Mouse (Mus musculus): Measurements from ENCODE around the gene Zfyve27. TPM values are rescaled to one million over a fixed set of nuclear protein-coding genes. Genes with fewer than 3 reads are reported as not detected.

Gene Zfyve27
- total and polyA plus RNA-seq, 3 experiments = 27.0 to 40.2 TPM; not detected in 1

DNA sequence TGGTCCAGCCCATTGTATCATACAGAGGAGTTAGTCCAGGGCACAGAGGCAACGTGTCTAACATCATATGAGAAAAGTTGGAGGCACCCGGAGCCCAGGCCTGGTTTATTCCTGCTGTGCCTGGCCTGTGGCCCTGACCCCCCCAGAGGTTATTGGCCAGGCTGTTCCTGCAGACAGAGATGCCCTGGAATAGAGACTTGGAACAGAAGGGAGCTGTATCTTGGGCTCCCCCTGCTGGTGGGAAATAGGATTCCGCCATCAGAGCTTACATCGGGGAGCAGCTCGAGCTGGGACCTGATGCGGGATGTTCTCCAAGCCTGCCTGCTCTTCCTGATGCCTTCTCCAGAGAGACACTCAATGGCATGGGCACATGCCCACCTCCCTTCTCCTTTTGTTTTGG, 11.8 kb upstream of the Zfyve27 start (continued):
- TF ChIP-seq ZC3H11A (IDR thresholded peaks at IDR 0.05; ENCODE audit: low read depth, low read length) = peak; percentile 82
- no peak for TF ChIP-seq NRF1 (IDR thresholded peaks at IDR 0.05; ENCODE audit: insufficient read depth, low read depth, low read length, poor library complexity, severe bottlenecking)
- no peak for TF ChIP-seq USF1 (IDR thresholded peaks at IDR 0.05; ENCODE audit: low read depth, low read length)
- TF ChIP-seq RAD21 (IDR thresholded peaks at IDR 0.05; ENCODE audit: low read depth, low read length) = peak; percentile 89
- no peak for TF ChIP-seq ELF1 (IDR thresholded peaks at IDR 0.05; ENCODE audit: low read depth, low read length)
- TF ChIP-seq SIN3A (IDR thresholded peaks at IDR 0.05; ENCODE audit: low read length) = 0 out of 2 replicates have a peak, but pooled peaks have one; percentile 20
- TF ChIP-seq UBTF (IDR thresholded peaks at IDR 0.05; ENCODE audit: borderline replicate concordance, insufficient read depth, low read depth, low read length) = no peak
- TF ChIP-seq E2F4 (IDR thresholded peaks at IDR 0.05; ENCODE audit: borderline replicate concordance, low read depth, low read length) = no peak
- TF ChIP-seq ZNF384 (IDR thresholded peaks at IDR 0.05; ENCODE audit: low read depth, low read length) = peak; percentile 64; the same call in 1 of the 2 replicates
- no peak for TF ChIP-seq POLR2AphosphoS5 (IDR thresholded peaks at IDR 0.05; ENCODE audit: borderline replicate concordance, low read depth, low read length)
- TF ChIP-seq EP300 (IDR thresholded peaks at IDR 0.05; ENCODE audit: low read depth in 1 of 2, low read length in 2 of 2) = no peak
- no peak for TF ChIP-seq MAX (IDR thresholded peaks at IDR 0.05; ENCODE audit: low read length)
- no peak for TF ChIP-seq MEF2A (IDR thresholded peaks at IDR 0.05; ENCODE audit: extremely low read depth, insufficient replicate concordance, low read depth, low read length, poor library complexity, severe bottlenecking)
- TF ChIP-seq SMC3 (IDR thresholded peaks at IDR 0.05; ENCODE audit: low read depth, low read length) = peak; percentile 91

DNA sequence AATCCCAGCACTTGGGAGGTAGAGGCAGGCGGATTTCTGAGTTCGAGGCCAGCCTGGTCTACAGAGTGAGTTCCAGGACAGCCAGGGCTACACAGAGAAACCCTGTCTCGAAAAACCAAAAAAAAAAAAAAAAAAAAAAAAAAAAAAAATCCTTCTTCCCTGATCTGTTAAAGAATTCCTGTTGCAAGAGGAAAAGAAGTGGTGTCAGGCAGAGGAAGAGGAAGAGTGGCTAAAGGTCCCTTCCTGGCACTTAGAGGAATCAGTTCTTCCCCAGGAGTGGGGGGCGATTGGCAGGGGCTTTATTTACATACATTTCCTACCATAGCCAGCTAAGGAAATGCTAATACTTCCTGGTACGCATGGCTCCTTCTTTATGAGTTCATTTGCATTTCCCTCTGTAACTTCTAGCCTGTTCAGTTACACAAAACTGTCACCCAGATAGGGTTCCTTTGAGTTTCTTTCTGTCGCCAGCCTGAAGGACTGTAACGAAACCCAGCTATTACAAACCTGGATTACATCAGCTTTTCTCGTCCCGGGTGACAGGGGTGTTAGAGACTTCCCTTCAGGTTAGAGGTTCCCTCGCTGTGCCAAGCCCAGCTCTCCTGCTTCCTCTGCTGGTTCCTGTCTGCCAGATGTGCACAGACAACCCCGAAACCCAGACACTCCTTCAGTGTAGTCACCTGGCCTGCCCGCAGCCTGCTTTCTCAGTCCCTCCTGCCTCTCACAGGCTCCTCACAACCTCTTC, 6.1 kb upstream of the Zfyve27 start:
- H3K79me2 ChIP-seq (ENCODE audit: control insufficient read depth, insufficient read depth, low read length, poor library complexity) = no peaks in the 10 kb centered on the region
- H3K27ac ChIP-seq (ENCODE audit: control insufficient read depth, low read depth, low read length) = peak overlapping the region; percentile 75
- peak overlapping the region; percentile 45 for H3K9ac ChIP-seq (ENCODE audit: control insufficient read depth, low read depth, low read length, poor library complexity, severe bottlenecking)
- peaks cover 3 to 9% of the 10 kb centered on the region in 2 experiments for H3K4me1 ChIP-seq (ENCODE audit: control insufficient read depth in 1 of 2, insufficient read depth in 2 of 2, low read length in 2 of 2)
- no peaks in the 10 kb centered on the region for H3K27me3 ChIP-seq (ENCODE audit: control insufficient read depth in 1 of 2, insufficient read depth in 2 of 2, low read length in 2 of 2)
- H3K4me3 ChIP-seq (ENCODE audit: control insufficient read depth in 1 of 2, insufficient read depth in 1 of 2, low read depth in 2 of 2, low read length in 2 of 2) = peak overlapping the region; percentile 43 to 48
- H3K9me3 ChIP-seq (replicated peaks; ENCODE audit: insufficient read depth, low read length) = no peaks in the 10 kb centered on the region
- peaks cover 0 to 11% of the 10 kb centered on the region in 2 experiments; a peak in 2 of 4 replicates for H3K36me3 ChIP-seq (ENCODE audit: control insufficient read depth in 1 of 2, insufficient read depth in 2 of 2, low read length in 2 of 2)
- DNase-seq (ENCODE audit: low read depth, low spot score) = peak; percentile 76
- TF ChIP-seq UBTF (IDR thresholded peaks at IDR 0.05; ENCODE audit: borderline replicate concordance, insufficient read depth, low read depth, low read length) (no peak), SIN3A (IDR thresholded peaks at IDR 0.05; ENCODE audit: low read length) (no peak), NELFE (IDR thresholded peaks at IDR 0.05; ENCODE audit: low read depth, low read length) (no peak), MYB (IDR thresholded peaks at IDR 0.05; ENCODE audit: low read depth, low read length) (no peak), E2F4 (IDR thresholded peaks at IDR 0.05; ENCODE audit: borderline replicate concordance, low read depth, low read length) (no peak), MAFK (IDR thresholded peaks at IDR 0.05; ENCODE audit: borderline replicate concordance, low read depth, low read length) (no peak), GABPA (IDR thresholded peaks at IDR 0.05; ENCODE audit: low read depth, low read length) (no peak), ZKSCAN1 (IDR thresholded peaks at IDR 0.05; ENCODE audit: low read depth, low read length) (no peak), ZMIZ1 (IDR thresholded peaks at IDR 0.05; ENCODE audit: low read depth, low read length) (0 out of 2 replicates have a peak, but pooled peaks have one; percentile 35), TBP (IDR thresholded peaks at IDR 0.05; ENCODE audit: low read depth, low read length) (0 out of 2 replicates have a peak, but pooled peaks have one; percentile 48), BHLHE40 (IDR thresholded peaks at IDR 0.05; ENCODE audit: borderline replicate concordance, low read depth, low read length) (0 out of 2 replicates have a peak, but pooled peaks have one; percentile 5), SMC3 (IDR thresholded peaks at IDR 0.05; ENCODE audit: low read depth, low read length) (no peak), ETS1 (IDR thresholded peaks at IDR 0.05; ENCODE audit: low read depth, low read length) (peak; percentile 45), ELF1 (IDR thresholded peaks at IDR 0.05; ENCODE audit: low read depth, low read length) (0 out of 2 replicates have a peak, but pooled peaks have one; percentile 15), EP300 (IDR thresholded peaks at IDR 0.05; ENCODE audit: low read depth in 1 of 2, low read length in 2 of 2) (0 out of 4 replicates have a peak, but pooled peaks of 1 of the 2 experiments have one; percentile 21), MAX (IDR thresholded peaks at IDR 0.05; ENCODE audit: low read length) (no peak), CTCF (IDR thresholded peaks at IDR 0.05 in 2 of 3, conservative IDR thresholded peaks at IDR 0.05 in 1 of 3; ENCODE audit: control insufficient read depth in 1 of 3, insufficient read depth in 1 of 3, low read depth in 2 of 3, low read length in 3 of 3, poor library complexity in 1 of 3, severe bottlenecking in 1 of 3) (no peak), POLR2A (IDR thresholded peaks at IDR 0.05; ENCODE audit: control insufficient read depth in 1 of 2, insufficient read depth in 1 of 2, low read depth in 1 of 2, low read length in 2 of 2, poor library complexity in 1 of 2) (peak in 1 of 2 experiments; percentile 21; a peak in 1 of 4 replicates), RCOR1 (IDR thresholded peaks at IDR 0.05; ENCODE audit: low read depth, low read length) (no peak), MXI1 (IDR thresholded peaks at IDR 0.05; ENCODE audit: low read depth, low read length) (no peak), CHD1 (IDR thresholded peaks at IDR 0.05; ENCODE audit: low read depth, low read length) (no peak), ZNF384 (IDR thresholded peaks at IDR 0.05; ENCODE audit: low read depth, low read length) (peak; percentile 85), RAD21 (IDR thresholded peaks at IDR 0.05; ENCODE audit: low read depth, low read length) (no peak), CHD2 (IDR thresholded peaks at IDR 0.05; ENCODE audit: low read length) (no peak), JUND (IDR thresholded peaks at IDR 0.05; ENCODE audit: low read depth, low read length) (no peak), MEF2A (IDR thresholded peaks at IDR 0.05; ENCODE audit: extremely low read depth, insufficient replicate concordance, low read depth, low read length, poor library complexity, severe bottlenecking) (no peak), USF1 (IDR thresholded peaks at IDR 0.05; ENCODE audit: low read depth, low read length) (no peak)

All from MEL (cell line).